Mouse (Mus musculus): ENCODE data around the gene Mospd3.

GRCm38 (mm10) chr5:137562965-137563364, 37.9 kb downstream of the Mospd3 start:
- no peak for TF ChIP-seq CTCF (IDR thresholded peaks at IDR 0.05; ENCODE audit: control insufficient read depth, insufficient read depth, low read length)
- TF ChIP-seq POLR2A (IDR thresholded peaks at IDR 0.05; ENCODE audit: borderline replicate concordance, control insufficient read depth, low read depth, low read length): no peak
